Mouse (Mus musculus) stomach, embryonic 15.5 days (tissue): ENCODE data around the gene Pla1a. TPM values are rescaled to one million over a fixed set of nuclear protein-coding genes. Genes with fewer than 3 reads are reported as not detected.
"Not testable (repeated sequence)": the region's sequence is repeated elsewhere in the genome, so short reads cannot be mapped to it uniquely, and the experiment has no call there.

ENCODE experiments used
- ATAC-seq: fragments of 200-750 bp; cut with Nextera tagmentation; 2 replicates; pipeline ENCODE4 v1.8.0; 2017; ENCODE audit warnings: low read depth, moderate number of reproducible peaks, moderate TSS enrichment; ENCODE audit not compliant: insufficient read depth, low FRiP score
- H3K27ac ChIP-seq: fragments of 300-500 bp; sonication (generic); 2 replicates; pipeline ENCODE4 v1.5.1; 2015; ENCODE audit warnings: mild to moderate bottlenecking, inconsistent platforms
- H3K27me3 ChIP-seq: fragments of 300-500 bp; sonication (generic); replicated peaks from 2 replicates; pipeline ENCODE4 v1.6.1; 2015; ENCODE audit warnings: inconsistent platforms
- H3K36me3 ChIP-seq: fragments of 300-500 bp; sonication (generic); 2 replicates; pipeline ENCODE4 v1.6.1; 2015; ENCODE audit warnings: inconsistent platforms
- H3K4me1 ChIP-seq: fragments of 300-500 bp; sonication (generic); 2 replicates; pipeline ENCODE4 v1.6.1; 2015; ENCODE audit warnings: inconsistent platforms
- H3K4me2 ChIP-seq: fragments of 300-500 bp; sonication (generic); 2 replicates; pipeline ENCODE4 v1.6.1; 2015; ENCODE audit warnings: mild to moderate bottlenecking, inconsistent platforms
- H3K4me3 ChIP-seq: fragments of 300-500 bp; sonication (generic); replicated peaks from 2 replicates; pipeline ENCODE4 v1.5.1; 2015; ENCODE audit warnings: inconsistent platforms
- H3K9ac ChIP-seq: fragments of 300-500 bp; sonication (generic); 2 replicates; pipeline ENCODE4 v1.6.1; 2015; ENCODE audit warnings: inconsistent platforms
- H3K9me3 ChIP-seq: fragments of 300-500 bp; sonication (generic); 2 replicates; pipeline ENCODE4 v1.6.1; 2016; ENCODE audit warnings: inconsistent platforms
- WGBS: fragments of 180-500 bp; shearing (Covaris S2); methylation state at CpG from one replicate; pipeline ENCODE4 v1.1.7; 2015; 5-methylcytosine and 5-hydroxymethylcytosine counted together
- polyA plus RNA-seq: library from polyadenylated mRNA; unstranded; fragments of >200 nt; fragmentation: Nextera tagmentation; extraction: Ambion mirVana; gene quantifications from 2 replicates; pipeline ENCODE4 v1.2.1, GENCODE M21; 2015

Gene Pla1a
- polyA plus RNA-seq: 3.2 and 5.8 TPM in 2 replicates

DNA sequence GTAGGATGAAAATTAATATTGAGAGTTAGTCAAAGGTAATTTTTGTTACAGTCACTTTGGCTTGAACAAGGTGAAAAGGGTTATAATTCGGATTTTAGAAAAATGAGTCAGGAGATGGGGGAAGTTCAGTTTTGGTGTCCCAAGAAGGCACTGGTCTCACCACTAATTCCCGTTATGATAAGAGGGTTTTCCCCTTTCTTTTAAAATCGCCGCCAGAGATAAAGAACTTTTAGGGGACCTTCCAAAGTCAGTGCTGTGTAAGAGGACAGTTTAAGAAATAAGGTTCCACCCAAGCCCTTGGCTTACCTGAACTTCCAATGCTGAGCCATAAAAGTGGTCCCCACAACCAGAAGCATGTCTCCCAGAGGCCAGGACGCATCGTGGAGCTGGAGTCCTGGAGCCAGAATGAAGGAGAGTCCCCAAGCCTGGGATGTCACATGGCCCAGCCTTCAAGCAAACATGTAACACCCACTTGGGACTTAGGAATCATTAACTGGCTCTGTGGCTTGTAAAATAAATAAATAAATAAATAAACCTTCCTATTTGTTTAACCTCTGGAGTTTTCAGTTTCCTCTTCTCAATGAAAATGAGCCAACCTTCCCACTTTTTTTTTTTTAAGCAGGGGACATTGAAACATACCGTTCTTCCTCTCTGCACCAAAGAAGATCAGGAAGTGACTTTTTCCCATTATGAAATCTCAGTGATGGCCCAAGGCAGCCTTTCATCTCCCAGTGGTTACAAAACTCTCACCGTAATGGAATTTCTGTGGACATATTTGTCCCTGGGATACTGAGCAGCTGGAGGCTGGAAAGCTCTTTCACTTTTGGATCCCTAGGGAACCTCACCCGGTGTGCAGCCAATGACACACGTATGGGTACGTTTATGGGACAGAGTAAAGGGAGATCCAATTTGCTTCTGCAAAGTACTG is at the start of gene Pla1a:
Gene Pla1a, minus strand, starts transcription at position 648 of the 928 bp plus-strand sequence.
- WGBS: 78% methylated on average over 11 of the region's 11 CpGs
- Histone ChIP-seq H3K4me2 (no peak within 1 kb of the TSS), H3K9ac (no peak within 1 kb of the TSS), H3K4me3 (no peak within 1 kb of the TSS), H3K36me3 (no peaks in the 10 kb centered on the region), H3K4me1 (no peaks in the 10 kb centered on the region), H3K9me3 (no peaks in the 10 kb centered on the region), H3K27me3 (no peaks in the 10 kb centered on the region), H3K27ac (no peak within 1 kb of the TSS)
- ATAC-seq: peak; percentile 27; the same call in 1 of the 2 replicates

GRCm38 (mm10) chr16:38481327-38481726 is 48.4 kb upstream of the Pla1a start:
- Histone ChIP-seq H3K4me2 (no peak overlapping the region), H3K36me3 (no peaks in the 10 kb centered on the region), H3K4me1 (peaks cover 11% of the 10 kb centered on the region), H3K27me3 (0 out of 2 replicates have a peak, but pooled peaks cover 13% of the 10 kb centered on the region), H3K27ac (no peak overlapping the region), H3K4me3 (no peak overlapping the region), H3K9ac (no peak overlapping the region), H3K9me3 (no peaks in the 10 kb centered on the region)
- no peak for ATAC-seq
- WGBS: 68% methylated on average over 4 of the region's 4 CpGs

GRCm38 (mm10) chr16:38478296-38478695 is 45.4 kb upstream of the Pla1a start:
- no peak for ATAC-seq
- Histone ChIP-seq H3K4me1 (peaks cover 9% of the 10 kb centered on the region), H3K27ac (no peak overlapping the region), H3K4me2 (no peak overlapping the region), H3K27me3 (0 out of 2 replicates have a peak, but pooled peaks cover 6% of the 10 kb centered on the region), H3K9ac (no peak overlapping the region), H3K36me3 (no peaks in the 10 kb centered on the region), H3K9me3 (no peaks in the 10 kb centered on the region), H3K4me3 (no peak overlapping the region)
- WGBS: 89% methylated on average over 3 of the region's 3 CpGs

GRCm38 (mm10) chr16:38477241-38477608 is 44.3 kb upstream of the Pla1a start:
- Histone ChIP-seq H3K4me2 (peak overlapping the region; percentile 74), H3K4me3 (peak overlapping the region; percentile 37)
- not testable (repeated sequence) for H3K27me3 ChIP-seq, ATAC-seq, H3K27ac ChIP-seq, H3K9ac ChIP-seq, H3K9me3 ChIP-seq, H3K36me3 ChIP-seq, H3K4me1 ChIP-seq
- 26% methylated on average over 14 of the region's 14 CpGs for WGBS

- peak overlapping the region; percentile 74 for H3K4me2 ChIP-seq
- H3K9me3 ChIP-seq: no peaks in the 10 kb centered on the region
- H3K4me3 ChIP-seq: peak overlapping the region; percentile 37
- H3K27me3 ChIP-seq: no peaks in the 10 kb centered on the region
- H3K4me1 ChIP-seq: 0 out of 2 replicates have a peak, but pooled peaks cover 6% of the 10 kb centered on the region
- no peak overlapping the region for H3K9ac ChIP-seq
- H3K36me3 ChIP-seq: no peaks in the 10 kb centered on the region
- peak; percentile 47; the same call in 1 of the 2 replicates for ATAC-seq
- 8% methylated on average over 34 of the region's 34 CpGs for WGBS
- H3K27ac ChIP-seq: no peak overlapping the region
These were observed 43.6 kb upstream of the Pla1a start for GRCm38 (mm10) chr16:38476312-38477240.

DNA sequence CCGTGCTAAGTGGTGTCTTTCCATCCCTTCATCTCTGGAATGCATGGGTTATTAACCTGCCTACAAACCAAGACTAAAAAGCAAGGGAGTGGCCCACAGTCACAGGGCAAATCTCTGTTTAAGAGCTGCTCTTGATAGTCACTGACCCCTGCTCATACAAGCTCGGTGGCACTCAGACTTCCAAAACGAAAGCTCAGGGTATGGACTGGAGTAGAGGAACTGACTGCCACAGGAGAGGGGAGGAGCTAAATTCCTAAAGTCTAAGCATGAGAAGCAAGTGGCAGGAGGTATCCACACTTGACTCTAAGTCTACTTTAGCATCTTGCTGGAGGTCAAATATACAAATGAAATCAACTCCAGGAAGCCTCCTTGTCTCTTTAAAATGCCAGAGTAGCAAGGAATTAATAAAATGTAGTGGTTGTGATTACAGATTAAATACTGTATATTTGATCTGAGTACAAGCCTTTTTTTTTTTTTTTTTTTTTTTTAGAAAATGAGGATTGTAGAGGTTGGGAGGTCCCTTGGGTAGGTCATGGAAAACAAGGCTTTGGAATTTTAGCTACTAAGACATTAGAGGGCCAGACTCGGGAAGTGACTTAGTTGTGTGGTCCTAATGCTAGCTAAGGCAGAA is 42.9 kb upstream of the Pla1a start:
- 0 out of 2 replicates have a peak overlapping the region, but pooled peaks have one; percentile 37 for H3K4me3 ChIP-seq
- WGBS: 42% methylated on average over 4 of the region's 4 CpGs
- H3K9me3 ChIP-seq: no peaks in the 10 kb centered on the region
- H3K27me3 ChIP-seq: no peaks in the 10 kb centered on the region
- no peak; the same call in 1 of the 2 replicates for ATAC-seq
- H3K4me2 ChIP-seq: peak overlapping the region; percentile 74; the same call in 1 of the 2 replicates
- H3K4me1 ChIP-seq: 0 out of 2 replicates have a peak, but pooled peaks cover 6% of the 10 kb centered on the region
- no peaks in the 10 kb centered on the region for H3K36me3 ChIP-seq
- H3K9ac ChIP-seq: no peak overlapping the region
- H3K27ac ChIP-seq: no peak overlapping the region

DNA sequence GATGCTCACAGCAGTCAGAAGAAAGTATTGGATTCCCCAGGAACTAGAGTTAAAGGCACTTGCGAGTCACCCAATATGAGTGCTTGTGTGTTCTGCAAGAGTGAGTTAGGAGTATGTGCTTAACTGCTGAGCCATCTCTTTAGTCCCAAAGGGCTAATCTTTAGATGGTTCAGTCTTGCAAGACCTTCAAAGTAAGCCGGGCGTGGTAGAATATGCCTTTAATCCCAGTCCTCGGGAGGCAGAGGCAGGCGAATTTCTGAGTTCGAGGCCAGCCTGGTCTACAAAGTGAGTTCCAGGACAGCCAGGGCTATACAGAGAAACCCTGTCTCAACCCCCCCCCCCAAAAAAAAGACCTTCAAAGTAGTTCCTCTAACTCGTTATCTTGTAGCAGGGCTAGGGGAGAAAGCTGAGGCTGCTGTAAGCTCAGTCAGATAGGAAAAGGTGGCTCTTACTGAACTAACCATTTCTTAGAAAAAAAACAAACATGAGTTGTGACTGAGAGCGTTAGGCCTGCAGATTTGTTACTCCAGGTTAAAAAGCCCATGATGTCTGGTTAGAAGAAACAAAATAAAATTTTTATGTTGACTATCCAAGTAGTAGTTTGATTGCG is 41.8 kb upstream of the Pla1a start:
- Histone ChIP-seq H3K4me3 (no peak overlapping the region), H3K36me3 (no peaks in the 10 kb centered on the region), H3K27ac (no peak overlapping the region), H3K4me2 (no peak overlapping the region), H3K9me3 (no peaks in the 10 kb centered on the region), H3K9ac (no peak overlapping the region), H3K27me3 (no peaks in the 10 kb centered on the region), H3K4me1 (0 out of 2 replicates have a peak, but pooled peaks cover 6% of the 10 kb centered on the region)
- no peak for ATAC-seq
- 86% methylated on average over 9 of the region's 9 CpGs for WGBS

DNA sequence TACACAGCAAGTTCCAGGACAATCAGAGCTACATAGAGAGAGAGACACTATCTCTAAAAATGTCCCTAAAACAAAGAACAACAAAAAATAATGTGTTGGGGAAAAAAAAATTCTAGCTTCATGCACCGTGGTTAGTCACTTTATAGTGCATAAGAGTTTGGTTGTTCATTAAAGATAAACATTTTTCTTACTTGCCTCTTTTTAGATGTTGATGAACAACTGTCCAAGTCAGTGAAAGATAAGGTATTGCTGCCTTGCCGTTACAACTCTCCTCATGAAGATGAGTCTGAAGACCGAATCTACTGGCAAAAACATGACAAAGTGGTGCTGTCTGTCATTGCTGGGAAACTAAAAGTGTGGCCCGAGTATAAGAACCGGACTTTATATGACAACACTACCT is 40.7 kb upstream of the Pla1a start:
- Histone ChIP-seq H3K36me3 (no peaks in the 10 kb centered on the region), H3K4me2 (no peak overlapping the region), H3K4me3 (no peak overlapping the region), H3K4me1 (0 out of 2 replicates have a peak, but pooled peaks cover 6% of the 10 kb centered on the region), H3K27me3 (no peaks in the 10 kb centered on the region), H3K9me3 (no peaks in the 10 kb centered on the region), H3K27ac (no peak overlapping the region), H3K9ac (no peak overlapping the region)
- ATAC-seq: no peak
- 80% methylated on average over 5 of the region's 5 CpGs for WGBS

DNA sequence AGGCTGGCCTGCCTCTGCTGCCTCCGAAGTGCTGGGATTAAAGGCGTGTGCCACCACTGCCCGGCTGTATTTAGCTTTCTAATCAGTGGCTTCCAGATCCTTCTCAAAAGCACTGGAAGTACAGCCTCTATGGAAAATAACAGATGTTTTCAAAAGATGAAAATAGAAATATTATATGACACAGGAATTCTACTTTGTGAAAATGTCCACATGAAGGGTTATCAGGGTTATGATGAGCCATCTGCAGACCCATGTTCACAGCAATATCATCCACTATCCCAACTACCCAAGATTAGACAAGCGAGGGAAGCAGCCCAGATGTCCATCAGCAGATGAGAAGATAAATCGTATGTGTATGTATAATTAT is 39.5 kb upstream of the Pla1a start:
- no peak overlapping the region for H3K4me2 ChIP-seq

DNA sequence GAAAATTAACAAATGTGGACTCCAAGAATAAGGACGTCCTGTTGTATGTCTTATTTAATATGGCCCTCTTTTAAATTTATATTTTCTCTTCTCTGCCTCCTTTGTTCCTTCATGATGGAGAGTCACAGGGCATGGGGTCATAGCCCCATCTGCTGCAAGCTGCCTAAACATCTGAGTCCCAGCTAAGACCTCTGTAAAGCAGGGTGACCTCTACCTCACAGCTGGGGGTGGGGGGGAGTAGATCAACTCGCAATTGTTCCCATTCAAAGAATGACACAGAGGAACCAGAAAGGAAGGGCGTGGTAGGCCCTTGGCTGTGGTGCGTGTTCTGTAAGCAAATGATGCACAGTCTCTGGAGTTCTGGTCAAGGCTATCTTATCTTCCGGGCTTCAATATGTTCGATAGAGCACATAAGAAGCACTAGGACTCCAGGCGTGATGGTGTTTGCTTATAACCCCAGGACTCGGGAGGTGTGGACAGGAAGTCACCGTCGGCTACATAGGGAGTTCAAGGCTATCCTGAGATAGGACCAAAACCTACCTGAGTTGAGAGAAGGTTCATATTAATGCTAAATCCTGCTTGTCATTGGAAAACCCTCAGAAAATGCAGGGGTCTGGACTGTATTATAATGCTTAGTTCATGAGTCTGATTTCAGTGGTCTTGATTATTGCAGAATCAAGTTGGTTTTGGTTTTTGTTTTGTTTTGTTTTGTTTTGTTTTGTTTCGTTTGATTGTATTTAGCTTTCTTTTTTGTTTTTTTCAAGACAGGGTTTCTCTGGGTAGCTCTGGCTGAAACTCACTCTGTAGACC is 39.0 kb upstream of the Pla1a start:
- no peak overlapping the region for H3K4me2 ChIP-seq
- no peak overlapping the region for H3K4me3 ChIP-seq
- ATAC-seq: no peak
- no peak overlapping the region for H3K9ac ChIP-seq
- no peaks in the 10 kb centered on the region for H3K36me3 ChIP-seq
- no peaks in the 10 kb centered on the region for H3K9me3 ChIP-seq
- 0 out of 2 replicates have a peak, but pooled peaks cover 1% of the 10 kb centered on the region for H3K4me1 ChIP-seq
- H3K27ac ChIP-seq: no peak overlapping the region
- 72% methylated on average over 11 of the region's 11 CpGs for WGBS
- H3K27me3 ChIP-seq: no peaks in the 10 kb centered on the region

More for the DNA sequence above, 39.5 kb upstream of the Pla1a start:
- H3K9ac ChIP-seq: no peak overlapping the region
- ATAC-seq: no peak
- H3K27ac ChIP-seq: no peak overlapping the region
- H3K27me3 ChIP-seq: no peaks in the 10 kb centered on the region
- no peaks in the 10 kb centered on the region for H3K9me3 ChIP-seq
- H3K4me3 ChIP-seq: no peak overlapping the region
- no peaks in the 10 kb centered on the region for H3K36me3 ChIP-seq
- H3K4me1 ChIP-seq: 0 out of 2 replicates have a peak, but pooled peaks cover 6% of the 10 kb centered on the region
- 84% methylated on average over 5 of the region's 5 CpGs for WGBS
